Mouse (Mus musculus): ENCODE data around the gene Cd6. TPM values are rescaled to one million over a fixed set of nuclear protein-coding genes. Genes with fewer than 3 reads are reported as not detected.

The Cd6 gene
- 100 to 1,000 TPM; 253 to 276 TPM for total RNA-seq (2023)

DNA sequence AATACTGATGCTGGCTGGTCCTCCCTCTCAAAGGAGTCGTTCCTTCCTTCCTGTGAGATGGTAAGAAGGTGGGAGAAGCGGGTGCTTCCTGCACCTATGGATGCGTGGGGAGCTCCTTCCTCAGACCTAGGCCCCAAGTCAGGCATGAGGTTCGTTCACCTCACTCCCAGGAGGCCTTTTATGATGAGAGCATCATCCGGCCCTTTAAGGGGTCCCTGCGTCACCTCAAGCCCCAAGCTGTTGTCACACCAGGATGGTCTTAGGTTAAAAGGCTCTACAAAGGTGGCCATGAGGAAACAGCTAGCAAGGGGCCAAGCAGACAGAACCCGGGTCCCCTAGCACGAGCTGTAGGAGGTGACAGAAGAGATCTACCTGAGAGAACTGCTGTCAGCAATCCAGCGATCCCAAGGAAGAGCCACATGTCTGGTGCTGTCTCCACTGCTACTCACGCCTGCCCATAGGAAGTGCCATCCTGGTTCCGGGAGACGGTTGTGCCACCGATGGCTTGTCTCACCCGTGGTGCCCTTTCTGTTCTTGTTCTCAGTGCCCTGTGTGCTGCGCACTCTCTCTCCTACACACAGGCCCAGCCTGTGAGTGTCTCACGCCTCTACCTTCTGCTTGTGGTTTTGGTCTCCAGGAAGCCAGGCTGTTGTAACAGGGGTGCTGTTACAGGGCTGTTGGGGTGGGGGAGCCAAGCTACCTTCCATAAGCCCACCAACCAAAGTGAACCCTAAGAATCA is at the start of gene Cd6:
Gene Cd6 (minus strand): TSS at position 623 of the 740 bp plus-strand sequence.

DNA sequence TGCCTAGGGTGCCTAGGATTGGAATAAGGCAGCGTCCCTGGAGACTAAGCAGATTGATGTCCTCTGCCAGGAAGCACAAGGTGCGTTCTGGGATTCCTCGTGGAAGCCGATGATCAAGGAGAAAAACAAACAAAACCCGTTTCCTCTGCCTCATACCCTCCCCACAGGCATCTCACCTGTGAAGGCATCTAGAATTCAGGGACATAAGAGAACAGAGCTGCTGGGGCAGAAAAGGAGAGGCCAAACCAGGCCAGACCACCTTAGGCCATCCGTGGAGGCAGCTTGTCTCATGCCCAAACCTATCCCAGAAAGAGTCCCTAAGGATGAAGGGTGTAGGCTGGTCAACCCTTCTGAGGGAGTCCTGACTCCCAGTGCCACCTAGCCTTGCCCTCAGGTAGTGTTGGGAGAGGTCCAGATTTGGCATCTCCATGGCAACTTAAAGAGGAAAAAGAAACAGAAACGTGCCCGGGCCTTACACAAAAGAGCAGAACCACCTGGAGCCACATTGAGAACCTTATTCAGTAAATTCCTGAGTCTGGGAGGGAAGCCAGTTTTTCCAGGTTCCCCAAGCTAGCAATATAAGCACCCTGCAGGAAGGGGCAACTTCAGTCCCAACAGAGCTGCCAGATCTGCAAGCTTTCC is 40.1 kb upstream of the Cd6 start, which contains the start of gene Tmem132a:
Gene Tmem132a (minus strand): TSS at position 55 of the 642 bp plus-strand sequence.

GRCm38 (mm10) chr19:10839010-10839892 is 9.4 kb upstream of the Cd6 start, which contains the start of gene Slc15a3:
Slc15a3 (plus strand) TSS chr19:10839727.

Other genes with a start within 250 kb of the Cd6 start
- 100 to 1,000 TPM; 193 to 213 TPM for gene Ddb1, start 224.7 kb downstream of the Cd6 start, total RNA-seq (2023)
- gene Tkfc, start 224.4 kb downstream of the Cd6 start, total RNA-seq (2023), result 1 to 10 TPM; 9.2 to 9.3 TPM
- gene Vwce, start 195.8 kb downstream of the Cd6 start, total RNA-seq (2023), result 1 to 10 TPM; 6.4 to 6.5 TPM
- not detected for gene Pga5, start 152.0 kb downstream of the Cd6 start, total RNA-seq (2023)
- gene Vps37c, start 141.3 kb downstream of the Cd6 start, total RNA-seq (2023), result 10 to 100 TPM; 18.3 to 20.8 TPM
- 100 to 1,000 TPM; 290 to 296 TPM for gene Cd5, start 91.1 kb downstream of the Cd6 start, total RNA-seq (2023)
- 1 to 10 TPM in 1 of 2 experiments, under 1 TPM in 1; 0.83 to 2.0 TPM for gene Slc15a3, start 9.7 kb upstream of the Cd6 start, total RNA-seq (2023)
- gene Tmem132a, start 39.9 kb upstream of the Cd6 start, total RNA-seq (2023), result 1 to 10 TPM in 1 of 2 experiments, under 1 TPM in 1; 0.79 to 1.2 TPM
- 10 to 100 TPM; 26.0 to 26.4 TPM for gene Tmem109, start 51.9 kb upstream of the Cd6 start, total RNA-seq (2023)
- gene Prpf19, start 65.2 kb upstream of the Cd6 start, total RNA-seq (2023), result 100 to 1,000 TPM; 104 to 135 TPM
- not detected for gene Zp1, start 90.6 kb upstream of the Cd6 start, total RNA-seq (2023)
- under 1 TPM in 1 of 2 experiments, not detected in 1; 0.36 TPM for gene Ptgdr2, start 107.1 kb upstream of the Cd6 start, total RNA-seq (2023)
- 10 to 100 TPM; 29.1 to 30.6 TPM for gene Ccdc86, start 119.2 kb upstream of the Cd6 start, total RNA-seq (2023)
- gene Ms4a10, start 144.6 kb upstream of the Cd6 start, total RNA-seq (2023), result not detected
- gene Ms4a15, start 163.2 kb upstream of the Cd6 start, total RNA-seq (2023), result not detected
- not detected for gene Ms4a18, start 188.0 kb upstream of the Cd6 start, total RNA-seq (2023)

Measured in T-cell, adult 66 days (primary cell).